15 mouse cellular contexts compared by ENCODE assay signal in genomic region chr11:19776473-19777200, GRCm38 (mm10).
A peak's percentile ranks its signal among the peaks of the same experiment; 100 is the strongest.
DNase-seq lines count a peak whose midpoint lies in the region; ATAC-seq and TF ChIP-seq lines count a peak whose summit lies in the region.
"Had no signal": no experiment of that assay in that cellular context is flagged by ENCODE, and none has a peak within 500 bp of the region (broad histone marks: within the 10 kb centered on the region; RNA-seq: fewer than 3 reads in every experiment).

No protein-coding gene starts in this region.

- 82% methylated on average over 9 of the region's 9 CpGs for WGBS in forebrain, embryonic 15.5 days
- WGBS in forebrain, embryonic 13.5 days, result 84% methylated on average over 9 of the region's 9 CpGs
- 78% methylated on average over 9 of the region's 9 CpGs for WGBS in limb, embryonic 12.5 days
- 87% methylated on average over 9 of the region's 9 CpGs for WGBS in limb, embryonic 10.5 days
- 61% methylated on average over 9 of the region's 9 CpGs for WGBS in embryonic facial prominence, embryonic 15.5 days

- in situ Hi-C loops in Patski (cut with MboI; ENCODE audit: low pct_unique_long_range_greater_than_20kb), result no loop called here

- POLR2A ChIA-PET in Patski (lab: Charles Lee), result interaction anchor here (0.6 kb wide), 1 partner anchor 895 kb away, joined by 4 read pairs; no protein-coding TSS in a partner anchor

- no peak overlapping the region for H3K4me2 ChIP-seq in forebrain, embryonic 15.5 days (replicated peaks)
- no peak overlapping the region for H3K4me2 ChIP-seq in forebrain, embryonic 13.5 days
- no peak overlapping the region for H3K4me2 ChIP-seq in limb, embryonic 12.5 days
- H3K4me2 ChIP-seq in embryonic facial prominence, embryonic 15.5 days (replicated peaks), result no peak overlapping the region
- H3K4me2 ChIP-seq: liver, embryonic 13.5 days; neural tube, embryonic 12.5 days had no signal

- 0 out of 2 replicates have a peak, but pooled peaks have one; percentile 33 for ATAC-seq in forebrain, embryonic 15.5 days (replicated peaks)
- no peak for ATAC-seq in forebrain, embryonic 13.5 days
- no peak for ATAC-seq in limb, embryonic 12.5 days (ENCODE audit: insufficient number of reproducible peaks, insufficient read depth, low FRiP score, low TSS enrichment, low read depth)
- peak; percentile 53 for ATAC-seq in Patski
- ATAC-seq in embryonic facial prominence, embryonic 15.5 days (ENCODE audit: insufficient number of reproducible peaks, low FRiP score, low TSS enrichment, low read depth), result no peak
- ATAC-seq: CD4-positive, CD25-positive, alpha-beta regulatory T cell, adult 4 months had no signal

- H3K27ac ChIP-seq in forebrain, embryonic 15.5 days (replicated peaks), result no peak overlapping the region
- H3K27ac ChIP-seq in forebrain, embryonic 13.5 days, result no peak overlapping the region
- peak overlapping the region; percentile 8; the same call in 1 of the 2 replicates for H3K27ac ChIP-seq in limb, embryonic 12.5 days
- H3K27ac ChIP-seq in limb, embryonic 10.5 days, result no peak overlapping the region
- H3K27ac ChIP-seq in embryonic facial prominence, embryonic 15.5 days (replicated peaks), result peak overlapping the region; percentile 63
- H3K27ac ChIP-seq: heart, embryonic 10.5 days; liver, embryonic 13.5 days; midbrain, embryonic 10.5 days; neural tube, embryonic 12.5 days had no signal

- no peak for DNase-seq in limb, embryonic 10.5 days (ENCODE audit: low spot score)
- peak; percentile 34 for DNase-seq in Patski (ENCODE audit: low read depth, low spot score)
- no peak for DNase-seq in layer of hippocampus, adult 9-11 months
- DNase-seq: kidney, adult 2 months; liver, embryonic 13.5 days; thymus, postnatal 36 days had no signal

- H3K4me1 ChIP-seq in forebrain, embryonic 15.5 days, result peaks cover 5% of the 10 kb centered on the region; the same call in 1 of the 2 replicates
- peaks cover 5% of the 10 kb centered on the region for H3K4me1 ChIP-seq in forebrain, embryonic 13.5 days
- peaks cover 27% of the 10 kb centered on the region for H3K4me1 ChIP-seq in limb, embryonic 12.5 days (replicated peaks)
- H3K4me1 ChIP-seq in limb, embryonic 10.5 days, result peaks cover 15% of the 10 kb centered on the region
- H3K4me1 ChIP-seq in embryonic facial prominence, embryonic 15.5 days, result peaks cover 19% of the 10 kb centered on the region
- H3K4me1 ChIP-seq: liver, embryonic 13.5 days; neural tube, embryonic 12.5 days had no signal

- no peak overlapping the region for H3K9ac ChIP-seq in forebrain, embryonic 15.5 days (replicated peaks)
- H3K9ac ChIP-seq in forebrain, embryonic 13.5 days, result no peak overlapping the region
- H3K9ac ChIP-seq in limb, embryonic 12.5 days (replicated peaks), result no peak overlapping the region
- no peak overlapping the region for H3K9ac ChIP-seq in embryonic facial prominence, embryonic 15.5 days
- H3K9ac ChIP-seq: liver, embryonic 13.5 days; neural tube, embryonic 12.5 days had no signal

- H3K4me3 ChIP-seq in forebrain, embryonic 15.5 days, result no peak overlapping the region
- H3K4me3 ChIP-seq in forebrain, embryonic 13.5 days, result no peak overlapping the region
- no peak overlapping the region for H3K4me3 ChIP-seq in limb, embryonic 12.5 days (replicated peaks)
- H3K4me3 ChIP-seq in limb, embryonic 10.5 days, result no peak overlapping the region
- H3K4me3 ChIP-seq in embryonic facial prominence, embryonic 15.5 days (replicated peaks), result no peak overlapping the region
- H3K4me3 ChIP-seq: erythroblast, embryonic 14.5 days; heart, embryonic 10.5 days; liver, embryonic 13.5 days; midbrain, embryonic 10.5 days; neural tube, embryonic 12.5 days had no signal

- TF ChIP-seq CTCF in Patski (IDR thresholded peaks at IDR 0.05), result no peak

- no peaks in the 10 kb centered on the region for H3K9me3 ChIP-seq in forebrain, embryonic 15.5 days
- no peaks in the 10 kb centered on the region for H3K9me3 ChIP-seq in forebrain, embryonic 13.5 days (replicated peaks)
- H3K9me3 ChIP-seq in limb, embryonic 12.5 days, result no peaks in the 10 kb centered on the region
- no peaks in the 10 kb centered on the region for H3K9me3 ChIP-seq in limb, embryonic 10.5 days (replicated peaks)
- no peaks in the 10 kb centered on the region; the same call in 1 of the 2 replicates for H3K9me3 ChIP-seq in embryonic facial prominence, embryonic 15.5 days (replicated peaks)
- H3K9me3 ChIP-seq: heart, embryonic 10.5 days; liver, embryonic 13.5 days; midbrain, embryonic 10.5 days; neural tube, embryonic 12.5 days had no signal

- CTCF ChIA-PET in Patski (lab: Charles Lee), result interaction anchor here (1.7 kb wide), 1 partner anchor 16 kb away, joined by 5 read pairs; no protein-coding TSS in a partner anchor

- H3K27me3 ChIP-seq in forebrain, embryonic 15.5 days, result no peaks in the 10 kb centered on the region
- no peaks in the 10 kb centered on the region for H3K27me3 ChIP-seq in forebrain, embryonic 13.5 days
- peaks cover 40% of the 10 kb centered on the region for H3K27me3 ChIP-seq in limb, embryonic 12.5 days
- H3K27me3 ChIP-seq in limb, embryonic 10.5 days (ENCODE audit: low read depth, poor library complexity, severe bottlenecking), result peaks cover 38% of the 10 kb centered on the region; the same call in 1 of the 2 replicates
- peaks cover 5% of the 10 kb centered on the region for H3K27me3 ChIP-seq in Patski
- no peaks in the 10 kb centered on the region for H3K27me3 ChIP-seq in embryonic facial prominence, embryonic 15.5 days
- H3K27me3 ChIP-seq: liver, embryonic 13.5 days; neural tube, embryonic 12.5 days had no signal

- H3K36me3 ChIP-seq in forebrain, embryonic 15.5 days, result no peaks in the 10 kb centered on the region
- no peaks in the 10 kb centered on the region for H3K36me3 ChIP-seq in forebrain, embryonic 13.5 days (ENCODE audit: poor library complexity, severe bottlenecking)
- H3K36me3 ChIP-seq in limb, embryonic 12.5 days, result no peaks in the 10 kb centered on the region
- no peaks in the 10 kb centered on the region for H3K36me3 ChIP-seq in limb, embryonic 10.5 days
- no peaks in the 10 kb centered on the region for H3K36me3 ChIP-seq in embryonic facial prominence, embryonic 15.5 days
- H3K36me3 ChIP-seq: heart, embryonic 10.5 days; liver, embryonic 13.5 days; midbrain, embryonic 10.5 days; neural tube, embryonic 12.5 days had no signal

Comparison
In these comparisons a context has a peak if more than half of its experiments do, and no peak if none do; other contexts are left out.
1. ATAC-seq: peak in forebrain, embryonic 15.5 days (single experiment) and Patski (single experiment); none in forebrain, embryonic 13.5 days (single experiment), limb, embryonic 12.5 days (single experiment) and embryonic facial prominence, embryonic 15.5 days (single experiment).
2. H3K27ac ChIP-seq: peak in limb, embryonic 12.5 days (single experiment) and embryonic facial prominence, embryonic 15.5 days (single experiment); none in forebrain, embryonic 15.5 days (single experiment), forebrain, embryonic 13.5 days (single experiment) and limb, embryonic 10.5 days (single experiment).